Mouse (Mus musculus): ENCODE measurements around the gene Cd2bp2.

Cd2bp2 gene

GRCm38 (mm10) chr7:127217901-127218642 is 22.2 kb upstream of the Cd2bp2 start:
- no peak for DNase-seq (ENCODE audit: low read depth)

GRCm38 (mm10) chr7:127217475-127217874 is 21.6 kb upstream of the Cd2bp2 start:
- no peak for DNase-seq (ENCODE audit: low read depth)

- no peak for DNase-seq (ENCODE audit: low read depth)
These were observed 20.5 kb upstream of the Cd2bp2 start for GRCm38 (mm10) chr7:127216307-127216706.

DNA sequence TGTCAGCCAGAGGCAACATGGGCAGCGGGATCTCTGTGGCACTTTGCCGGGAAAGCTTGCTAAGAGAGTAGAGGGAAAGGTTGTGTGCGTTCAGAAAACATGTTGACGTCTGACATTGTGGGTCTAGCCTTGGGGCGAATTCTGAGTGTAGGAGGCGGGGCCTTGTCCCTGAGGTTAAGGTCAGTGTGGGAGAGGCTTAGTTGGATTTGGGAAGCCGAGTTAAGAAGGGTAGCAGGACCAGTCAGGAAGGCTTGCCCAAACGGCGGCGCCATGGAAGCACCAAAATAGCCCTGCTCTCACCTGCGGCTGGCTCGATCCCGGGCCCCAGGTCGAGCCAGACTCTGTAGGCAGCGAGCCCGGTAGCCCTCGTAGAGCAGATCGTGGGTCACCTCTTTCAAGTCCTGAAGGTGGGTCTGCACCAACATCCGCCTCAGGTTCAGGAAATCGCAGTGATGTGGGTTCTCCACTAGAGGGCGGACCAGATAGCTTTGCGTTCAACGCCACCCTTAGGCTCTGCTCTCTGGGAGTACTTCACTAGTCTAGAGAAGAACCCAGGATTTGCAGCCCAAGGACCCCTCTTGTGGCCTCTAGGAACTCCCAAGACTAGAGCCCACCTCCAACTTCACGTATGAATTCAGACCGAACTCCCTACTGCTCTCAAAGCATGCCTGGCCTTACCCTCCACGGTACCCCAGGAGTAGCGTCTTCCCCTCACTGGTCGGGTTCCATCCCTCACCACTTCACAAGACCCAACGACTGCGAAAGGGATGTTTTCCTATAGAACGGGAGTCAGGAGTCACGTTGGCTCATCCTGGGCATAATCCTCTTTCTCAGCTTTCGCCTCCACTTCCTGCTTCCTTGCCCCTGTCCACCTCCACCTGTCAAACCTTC is 19.4 kb upstream of the Cd2bp2 start:
- no peak for DNase-seq (ENCODE audit: low read depth)

DNA sequence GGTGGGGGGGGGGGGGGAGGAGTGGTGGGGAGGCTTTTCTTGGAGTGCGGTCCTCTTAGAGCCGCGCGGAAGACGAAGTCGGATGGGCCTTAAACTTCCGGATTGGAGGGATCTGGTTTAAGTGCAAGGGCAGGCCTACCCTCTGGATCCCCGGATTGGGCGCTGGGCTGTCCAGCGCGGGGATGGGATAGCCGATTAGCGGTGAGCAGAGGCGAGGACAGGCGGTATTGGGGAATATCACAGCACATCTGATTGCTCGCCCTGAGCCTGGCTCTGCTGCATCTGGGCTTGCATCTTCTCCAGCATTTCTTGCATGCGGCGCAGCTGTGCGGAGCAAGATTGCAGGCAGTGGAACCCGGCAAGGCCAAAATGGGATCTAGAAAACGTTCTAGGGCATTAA is 18.7 kb upstream of the Cd2bp2 start:
- no peak for DNase-seq (ENCODE audit: low read depth)

DNA sequence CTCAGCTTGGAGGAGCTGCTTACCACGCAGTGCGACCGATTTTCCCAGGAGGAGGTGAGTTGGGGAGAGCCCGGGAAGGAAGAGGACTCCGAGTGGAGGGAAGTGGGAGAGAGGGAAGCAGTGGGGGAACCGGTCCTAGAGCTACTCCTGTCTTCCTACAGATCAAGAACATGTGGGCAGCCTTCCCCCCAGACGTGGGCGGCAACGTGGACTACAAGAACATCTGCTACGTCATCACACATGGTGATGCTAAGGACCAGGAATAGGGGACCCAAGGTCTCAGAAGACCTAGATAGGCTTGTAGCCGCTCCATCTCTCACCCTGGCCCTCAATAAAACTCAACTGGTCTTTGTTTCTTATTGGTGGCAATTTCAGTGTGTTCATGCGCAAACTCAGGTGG is 18.1 kb upstream of the Cd2bp2 start:
- no peak for DNase-seq (ENCODE audit: low read depth)

- no peak for DNase-seq (ENCODE audit: low read depth)
These were observed 17.6 kb upstream of the Cd2bp2 start for GRCm38 (mm10) chr7:127213485-127213884.

DNA sequence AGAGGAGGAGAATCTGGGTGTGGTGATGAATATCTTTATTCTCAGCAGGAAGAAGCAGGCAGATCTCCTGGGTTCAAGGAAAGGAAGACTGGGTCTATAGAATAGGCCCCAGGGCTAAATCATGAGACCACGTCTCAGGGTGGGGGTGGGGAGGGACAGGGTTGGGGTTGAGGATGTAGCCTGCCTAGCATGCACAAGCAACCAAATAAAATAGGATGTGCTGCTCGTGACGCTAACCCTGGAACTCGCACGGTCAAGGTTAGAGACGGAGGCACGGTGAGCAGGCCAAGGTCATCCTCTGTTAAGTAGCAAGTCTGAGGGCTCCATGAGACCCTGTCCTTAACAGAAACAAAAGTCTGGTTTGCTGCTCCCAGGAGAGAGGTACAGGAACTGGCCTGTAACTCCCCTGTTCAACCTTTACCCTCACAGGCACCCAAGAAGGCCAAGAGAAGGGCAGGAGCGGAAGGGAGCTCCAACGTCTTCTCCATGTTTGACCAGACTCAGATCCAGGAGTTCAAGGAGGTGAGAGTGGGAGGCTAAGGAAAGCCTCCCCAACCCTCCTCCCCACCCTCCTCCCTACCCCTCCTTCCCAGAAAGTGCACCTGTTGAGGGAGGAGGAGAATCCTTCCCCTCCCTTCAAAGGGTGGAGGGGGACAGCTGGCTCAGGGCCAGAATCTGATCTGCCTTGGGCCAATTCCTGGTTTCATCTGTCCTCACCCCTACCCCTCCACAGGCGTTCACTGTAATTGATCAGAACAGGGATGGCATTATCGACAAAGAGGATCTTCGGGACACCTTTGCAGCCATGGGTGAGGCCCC is 16.8 kb upstream of the Cd2bp2 start:
- DNase-seq (ENCODE audit: low read depth): no peak

GRCm38 (mm10) chr7:127211014-127211745 is 15.3 kb upstream of the Cd2bp2 start:
- DNase-seq (ENCODE audit: low read depth): no peak

DNA sequence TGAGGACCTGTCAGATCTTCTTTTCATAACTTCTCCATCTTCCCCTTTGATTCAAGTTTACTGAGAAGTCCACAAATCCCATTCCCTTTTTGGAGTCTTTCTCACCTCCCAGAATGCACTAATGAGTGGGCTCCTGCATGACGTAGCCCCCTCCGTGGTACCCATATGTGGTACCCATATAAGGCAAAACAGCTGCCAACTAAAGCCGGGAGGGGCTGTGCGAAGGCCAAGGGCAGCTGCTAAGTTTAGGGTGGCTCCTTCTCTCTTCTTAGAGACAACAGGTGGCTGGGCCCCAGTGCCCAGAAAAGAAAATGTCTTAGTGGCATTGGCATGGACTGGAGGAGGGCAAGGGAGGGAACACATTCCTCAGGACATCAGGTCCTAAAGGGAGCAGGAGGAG is 14.4 kb upstream of the Cd2bp2 start:
- DNase-seq (ENCODE audit: low read depth): no peak

DNA sequence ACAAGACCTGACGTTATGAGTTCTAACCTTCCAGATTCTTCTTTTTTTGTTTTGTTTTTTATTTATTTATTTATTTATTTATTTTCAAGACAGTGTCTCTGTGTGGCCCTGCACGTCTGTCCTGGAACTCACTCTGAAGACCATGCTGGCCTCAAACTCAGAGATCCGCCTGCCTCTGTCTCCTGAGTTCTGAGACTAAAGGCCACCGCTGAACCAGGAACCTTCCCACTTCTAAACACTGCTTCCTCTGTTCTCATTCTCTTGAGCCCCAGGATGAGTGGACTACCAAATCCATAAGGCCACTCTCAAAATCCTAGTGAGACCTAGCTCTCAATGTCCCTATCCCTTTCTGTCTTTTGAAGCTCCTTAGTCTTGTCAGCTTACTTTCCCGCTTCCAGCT is 14.0 kb upstream of the Cd2bp2 start:
- no peak for DNase-seq (ENCODE audit: low read depth)

- DNase-seq (ENCODE audit: low read depth): peak; percentile 95
These were observed 12.9 kb upstream of the Cd2bp2 start, which contains the start of gene Mylpf for GRCm38 (mm10) chr7:127208553-127209438. Gene Mylpf (plus strand): TSS chr7:127208890.

DNA sequence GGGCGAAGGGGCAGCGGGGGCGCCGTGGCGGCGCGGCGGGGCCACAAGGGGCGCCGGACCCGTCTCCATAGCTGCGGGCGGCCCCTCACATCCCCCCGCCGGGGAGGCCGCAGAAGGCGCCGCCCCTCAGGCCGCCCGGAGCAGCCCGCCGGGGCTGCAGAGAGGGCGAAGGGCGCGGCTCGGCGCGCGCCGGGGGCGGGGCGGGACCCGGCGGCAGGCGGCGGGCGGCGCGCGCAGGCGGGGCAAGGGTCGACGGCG is 12.4 kb upstream of the Cd2bp2 start, which contains the start of gene Tbc1d10b:
Gene Tbc1d10b, minus strand, starts transcription at position 174 of the 258 bp plus-strand sequence.
- DNase-seq (ENCODE audit: low read depth): no peak

DNA sequence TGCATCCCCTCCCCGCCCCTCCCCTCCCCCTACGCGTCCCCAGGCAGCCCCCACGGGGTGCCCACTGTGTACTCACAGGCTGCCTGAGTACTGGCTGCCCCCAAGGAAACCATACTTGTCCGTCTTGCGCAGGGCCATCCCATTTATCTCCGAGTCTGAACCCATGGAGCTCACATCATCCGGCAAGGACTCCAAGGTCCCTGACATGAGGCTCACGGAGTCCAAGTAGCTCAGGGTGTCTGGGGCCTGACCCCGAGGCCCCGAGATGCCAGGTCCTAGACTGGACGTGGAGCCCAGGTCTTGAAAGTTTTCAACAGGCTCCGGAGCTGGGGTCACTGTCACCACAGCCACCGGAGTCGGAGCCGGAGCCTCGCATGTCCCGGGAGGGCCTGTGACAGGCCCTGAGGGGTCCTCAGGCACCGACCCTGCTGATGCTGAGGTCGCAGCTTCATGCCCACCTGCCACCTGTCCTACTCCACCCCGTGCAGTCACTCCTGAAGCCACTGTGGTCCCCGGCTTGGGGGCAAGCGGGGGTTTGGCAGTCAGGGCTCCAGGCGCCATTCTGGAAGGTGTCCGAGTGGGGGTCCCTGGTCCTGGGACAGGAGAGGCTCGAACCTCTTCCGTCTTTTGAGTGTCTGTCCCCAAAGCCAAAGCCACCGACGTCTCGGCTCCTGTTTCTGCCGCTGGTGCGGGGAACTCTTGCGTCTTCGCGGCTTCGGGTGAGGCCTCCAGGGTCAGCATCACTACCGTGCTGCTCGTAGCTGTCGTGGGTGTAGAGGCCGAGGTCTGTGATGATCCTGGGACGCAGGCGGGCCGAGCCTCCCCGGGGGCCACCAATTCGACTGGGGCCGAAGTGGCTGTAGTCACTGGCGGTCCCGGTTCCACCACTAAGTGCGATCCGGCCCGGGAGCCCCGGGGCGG is 11.8 kb upstream of the Cd2bp2 start:
- DNase-seq (ENCODE audit: low read depth): no peak

DNA sequence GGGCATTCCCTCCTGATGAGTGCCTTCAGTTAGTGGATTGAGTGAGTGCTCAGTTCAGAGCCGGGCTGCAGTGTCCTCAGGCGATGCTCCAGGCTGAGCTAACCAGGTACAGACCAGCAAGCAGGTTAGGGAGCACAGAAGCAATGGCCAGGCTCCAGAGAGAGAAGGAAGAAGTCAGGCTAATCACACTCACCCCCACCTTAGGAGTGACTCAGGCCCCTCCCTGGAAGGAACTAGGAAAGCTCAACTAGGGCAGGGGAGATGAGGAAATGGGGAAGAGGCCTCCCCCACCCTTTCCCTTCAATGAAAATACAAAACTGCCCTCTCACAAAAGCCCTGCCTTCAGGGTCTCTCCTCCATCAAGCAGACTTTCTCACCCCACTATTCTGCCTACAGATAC is 10.8 kb upstream of the Cd2bp2 start:
- DNase-seq (ENCODE audit: low read depth): no peak

GRCm38 (mm10) chr7:127196484-127196883 is 634 bp upstream of the Cd2bp2 start:
- no peak for DNase-seq (ENCODE audit: low read depth)

GRCm38 (mm10) chr7:127194633-127195029 is 1.2 kb downstream of the Cd2bp2 start:
- no peak for DNase-seq (ENCODE audit: low read depth)

DNA sequence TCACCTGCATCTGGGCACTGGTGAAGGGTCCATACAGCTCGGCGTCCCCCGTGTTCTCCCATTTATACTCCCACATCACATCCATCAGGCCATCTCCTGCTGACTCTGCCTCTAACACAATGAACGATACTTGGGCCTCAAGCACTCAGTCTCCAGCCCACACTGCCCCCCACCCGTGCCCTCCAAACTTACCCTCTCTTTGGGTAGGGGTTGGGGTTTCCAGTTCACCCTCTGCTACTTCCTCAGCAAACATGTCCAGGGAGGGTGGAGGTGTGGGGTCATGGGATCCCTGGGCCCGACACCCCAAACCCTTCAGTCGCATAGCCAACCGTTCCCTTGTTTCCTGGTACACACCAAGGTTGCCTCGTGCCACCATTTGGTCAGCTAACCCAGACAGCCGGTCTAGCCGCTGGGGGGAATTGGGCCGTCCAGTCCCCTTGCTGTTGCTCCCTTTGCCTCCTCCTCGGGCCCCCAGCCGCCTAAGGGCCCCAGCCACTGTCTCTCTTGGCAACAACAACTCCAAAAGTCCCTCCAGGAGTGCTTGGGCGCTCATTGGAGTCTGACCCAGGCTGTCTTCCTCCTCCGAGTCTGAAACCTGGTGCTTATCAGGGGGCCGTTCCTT is 1.7 kb downstream of the Cd2bp2 start:
- no peak for DNase-seq (ENCODE audit: low read depth)

GRCm38 (mm10) chr7:127192989-127193388 is 2.9 kb downstream of the Cd2bp2 start:
- DNase-seq (ENCODE audit: low read depth): no peak
